In the genomic region with DNA sequence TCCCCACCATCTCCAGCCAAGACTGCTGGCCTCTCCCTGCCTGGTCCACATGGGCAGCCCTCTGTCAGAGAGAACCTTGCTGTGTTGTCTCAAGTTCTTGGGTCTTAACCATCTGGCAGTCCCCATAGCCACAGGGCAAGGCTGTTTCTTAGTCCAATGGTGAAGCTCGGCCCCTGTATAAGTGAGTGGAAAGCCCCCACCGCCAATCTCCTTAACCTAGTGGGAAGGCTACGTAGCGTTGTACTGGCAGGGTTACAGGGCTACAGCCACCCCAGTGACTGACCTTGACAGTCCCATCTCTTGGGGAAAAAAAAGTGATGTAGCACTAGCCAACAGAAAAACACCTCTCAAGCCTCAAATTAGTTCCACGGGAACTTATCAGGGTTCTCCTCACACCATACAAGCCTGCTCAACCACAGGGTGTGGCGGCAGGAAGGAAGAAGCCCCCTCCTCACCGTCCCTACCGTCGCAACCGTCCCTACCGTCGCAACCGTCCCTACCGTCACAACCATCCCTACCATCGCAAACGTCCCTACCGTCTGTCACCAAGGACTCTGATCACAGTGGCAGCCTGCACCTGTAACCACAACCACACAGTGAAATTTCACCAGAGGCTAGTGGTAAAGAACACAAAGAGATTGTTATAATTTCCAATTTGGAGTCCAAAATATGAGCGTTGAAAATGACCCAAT, we compare ENCODE assay signal across 23 mouse cellular contexts.
DNase-seq lines count a peak whose midpoint lies in the region; ATAC-seq and TF ChIP-seq lines count a peak whose summit lies in the region.
"Had no signal": no experiment of that assay in that cellular context is flagged by ENCODE, and none has a peak within 500 bp of the region (broad histone marks: within the 10 kb centered on the region; RNA-seq: fewer than 3 reads in every experiment).

No protein-coding gene starts in this region.

- no peaks in the 10 kb centered on the region for H3K36me3 ChIP-seq in testis, adult 2 months (ENCODE audit: control insufficient read depth, insufficient read depth, low read length)
- no peaks in the 10 kb centered on the region for H3K36me3 ChIP-seq in midbrain, embryonic 11.5 days (ENCODE audit: control insufficient read depth, insufficient read depth, low read length)
- H3K36me3 ChIP-seq in midbrain, embryonic 14.5 days (ENCODE audit: control insufficient read depth, insufficient read depth, low read length): no peaks in the 10 kb centered on the region
- H3K36me3 ChIP-seq: G1E; heart, embryonic 10.5 days; intestine, embryonic 15.5 days; liver, embryonic 12.5 days; lung, embryonic 15.5 days; neural tube, embryonic 15.5 days had no signal

- peak overlapping the region; percentile 88 for H3K27ac ChIP-seq in testis, adult 2 months (ENCODE audit: control insufficient read depth, insufficient read depth, low read depth, low read length)
- no peak overlapping the region for H3K27ac ChIP-seq in midbrain, embryonic 11.5 days (ENCODE audit: low read depth, low read length)
- H3K27ac ChIP-seq in midbrain, embryonic 14.5 days (replicated peaks; ENCODE audit: low read depth, low read length): no peak overlapping the region
- H3K27ac ChIP-seq: heart, embryonic 10.5 days; hindbrain, embryonic 14.5 days; intestine, embryonic 15.5 days; liver, embryonic 12.5 days; lung, embryonic 15.5 days; macrophage; neural tube, embryonic 15.5 days; stomach, postnatal 0 days had no signal

- WGBS in midbrain, embryonic 11.5 days: 89% methylated on average over 18 of the region's 18 CpGs
- 94% methylated on average over 18 of the region's 18 CpGs for WGBS in midbrain, embryonic 14.5 days

- H3K4me1 ChIP-seq in testis, adult 2 months (ENCODE audit: control insufficient read depth, insufficient read depth, low read length): peaks cover 6% of the 10 kb centered on the region
- H3K4me1 ChIP-seq in midbrain, embryonic 11.5 days (ENCODE audit: control insufficient read depth, insufficient read depth, low read length): no peaks in the 10 kb centered on the region
- no peaks in the 10 kb centered on the region for H3K4me1 ChIP-seq in midbrain, embryonic 14.5 days (ENCODE audit: control insufficient read depth, insufficient read depth, low read length)
- H3K4me1 ChIP-seq: heart, embryonic 10.5 days; intestine, embryonic 15.5 days; lung, embryonic 15.5 days; neural tube, embryonic 15.5 days had no signal

- H3K9me3 ChIP-seq in midbrain, embryonic 11.5 days (ENCODE audit: control insufficient read depth, low read length): no peaks in the 10 kb centered on the region
- H3K9me3 ChIP-seq in midbrain, embryonic 14.5 days (ENCODE audit: control insufficient read depth, low read length): no peaks in the 10 kb centered on the region
- H3K9me3 ChIP-seq: G1E; heart, embryonic 10.5 days; intestine, embryonic 15.5 days; liver, embryonic 12.5 days; lung, embryonic 15.5 days; neural tube, embryonic 15.5 days had no signal

- peak; percentile 73; the same call in 1 of the 2 replicates for TF ChIP-seq POLR2A in testis, adult 2 months (IDR thresholded peaks at IDR 0.05; ENCODE audit: control insufficient read depth, low read depth, low read length)

- no peak for TF ChIP-seq CTCF in testis, adult 2 months (IDR thresholded peaks at IDR 0.05; ENCODE audit: control insufficient read depth, insufficient read depth, insufficient replicate concordance, low read depth, low read length)

- H3K9ac ChIP-seq in midbrain, embryonic 11.5 days (ENCODE audit: low read length): no peak overlapping the region
- no peak overlapping the region for H3K9ac ChIP-seq in midbrain, embryonic 14.5 days (replicated peaks; ENCODE audit: low read length)
- H3K9ac ChIP-seq: hindbrain, embryonic 14.5 days; intestine, embryonic 15.5 days; liver, embryonic 12.5 days; lung, embryonic 15.5 days; neural tube, embryonic 15.5 days had no signal

- H3K4me2 ChIP-seq in midbrain, embryonic 11.5 days: no peak overlapping the region
- no peak overlapping the region for H3K4me2 ChIP-seq in midbrain, embryonic 14.5 days (ENCODE audit: low read length)
- H3K4me2 ChIP-seq: hindbrain, embryonic 14.5 days; intestine, embryonic 15.5 days; liver, embryonic 12.5 days; lung, embryonic 15.5 days; neural tube, embryonic 15.5 days had no signal

- no peaks in the 10 kb centered on the region for H3K27me3 ChIP-seq in testis, adult 2 months (ENCODE audit: control insufficient read depth, insufficient read depth, low read length)
- no peaks in the 10 kb centered on the region for H3K27me3 ChIP-seq in midbrain, embryonic 11.5 days (ENCODE audit: control insufficient read depth, insufficient read depth, low read length)
- no peaks in the 10 kb centered on the region for H3K27me3 ChIP-seq in midbrain, embryonic 14.5 days (ENCODE audit: control insufficient read depth, insufficient read depth, low read length)
- H3K27me3 ChIP-seq: intestine, embryonic 15.5 days; liver, embryonic 12.5 days; lung, embryonic 15.5 days; neural tube, embryonic 15.5 days had no signal

- no peak for DNase-seq in testis, postnatal 14 days (ENCODE audit: low spot score)
- DNase-seq in thymus, adult 18-20 months: peak; percentile 43 to 63
- peak; percentile 55 for DNase-seq in thymus, postnatal 4 days
- no peak for DNase-seq in midbrain, embryonic 11.5 days (ENCODE audit: low spot score, missing footprints)
- DNase-seq in midbrain, embryonic 14.5 days: no peak
- DNase-seq: cerebellum, adult 8-10 months; gastrocnemius, postnatal 25 days; heart, postnatal 14 days; right cerebral cortex, postnatal 14 days had no signal

- peak; percentile 40 for ATAC-seq in megakaryocyte, adult 5-6 weeks (ENCODE audit: poor library complexity, severe bottlenecking)
- ATAC-seq in midbrain, embryonic 11.5 days (ENCODE audit: low FRiP score): no peak
- ATAC-seq in midbrain, embryonic 14.5 days (ENCODE audit: low FRiP score, low TSS enrichment): no peak
- no peak for ATAC-seq in frontal cortex, adult (ENCODE audit: low TSS enrichment)
- ATAC-seq: forebrain, embryonic 14.5 days; intestine, embryonic 15.5 days; liver, embryonic 12.5 days; midbrain, embryonic 16.5 days had no signal

- peak overlapping the region; percentile 88 for H3K4me3 ChIP-seq in testis, adult 2 months (ENCODE audit: control insufficient read depth, low read depth, low read length)
- no peak overlapping the region for H3K4me3 ChIP-seq in midbrain, embryonic 11.5 days (ENCODE audit: low read depth, low read length)
- H3K4me3 ChIP-seq in midbrain, embryonic 14.5 days (replicated peaks; ENCODE audit: low read depth, low read length): no peak overlapping the region
- H3K4me3 ChIP-seq: heart, embryonic 10.5 days; intestine, embryonic 15.5 days; liver, embryonic 12.5 days; lung, embryonic 15.5 days; neural tube, embryonic 15.5 days had no signal

Comparison
In these comparisons a context has a peak if more than half of its experiments do, and no peak if none do; other contexts are left out.
1. DNase-seq: peak in thymus, adult 18-20 months (2 of 2) and thymus, postnatal 4 days (single experiment); none in testis, postnatal 14 days (single experiment), midbrain, embryonic 11.5 days (single experiment) and midbrain, embryonic 14.5 days (single experiment).